Mouse (Mus musculus) fibroblast of lung, adult 2 months (primary cell): ENCODE data around the gene Krtap19-2.

Experiments
- DNase-seq: peaks from one replicate; pipeline ENCODE4 v3.0.0-alpha.2; 2011; ENCODE audit warnings: low read depth

The Krtap19-2 gene

DNA sequence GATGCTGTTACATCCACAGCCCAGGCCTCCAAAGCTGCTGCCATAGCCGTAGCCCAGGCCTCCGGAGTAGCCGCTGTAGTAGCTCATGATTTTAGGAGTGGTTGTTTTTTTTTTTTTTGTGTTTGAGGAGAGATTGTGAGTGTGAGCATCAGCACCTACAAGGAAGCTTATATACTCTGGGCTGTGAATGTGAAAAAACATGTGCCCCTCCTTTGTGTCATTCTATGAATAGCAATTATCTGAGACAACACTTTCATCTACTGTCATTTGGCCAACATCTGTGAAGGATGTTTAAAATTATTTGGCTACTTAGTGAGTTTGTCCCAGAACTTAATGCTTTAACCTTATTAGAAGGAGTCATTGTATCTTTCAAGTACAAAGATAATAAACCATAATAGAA is at the start of gene Krtap19-2:
Krtap19-2 (minus strand) TSS at position 101 of the 400 bp plus-strand sequence.
- DNase-seq = no peak

DNA sequence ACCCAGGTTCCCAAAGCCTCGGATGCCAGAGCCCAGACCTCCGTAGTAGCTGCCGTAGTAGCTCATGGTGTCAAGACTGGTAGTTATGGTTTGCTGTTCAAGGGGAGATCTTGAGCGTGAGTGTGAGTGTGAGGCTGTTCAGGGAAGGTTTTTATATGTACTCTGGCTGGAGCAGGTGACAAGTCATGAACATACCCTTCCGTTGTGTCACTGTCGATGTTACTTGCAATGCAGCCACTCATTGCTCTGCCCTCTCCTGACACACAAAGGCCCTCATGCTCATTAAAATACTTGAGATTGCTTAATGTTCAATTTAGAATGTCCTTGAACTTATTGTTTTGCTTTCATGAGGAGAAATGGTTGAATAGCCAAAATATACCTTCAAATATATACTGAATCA is 22.3 kb upstream of the Krtap19-2 start, which contains the start of gene Krtap19-5:
Krtap19-5 (minus strand) TSS at position 101 of the 400 bp plus-strand sequence.
- DNase-seq = no peak

DNA sequence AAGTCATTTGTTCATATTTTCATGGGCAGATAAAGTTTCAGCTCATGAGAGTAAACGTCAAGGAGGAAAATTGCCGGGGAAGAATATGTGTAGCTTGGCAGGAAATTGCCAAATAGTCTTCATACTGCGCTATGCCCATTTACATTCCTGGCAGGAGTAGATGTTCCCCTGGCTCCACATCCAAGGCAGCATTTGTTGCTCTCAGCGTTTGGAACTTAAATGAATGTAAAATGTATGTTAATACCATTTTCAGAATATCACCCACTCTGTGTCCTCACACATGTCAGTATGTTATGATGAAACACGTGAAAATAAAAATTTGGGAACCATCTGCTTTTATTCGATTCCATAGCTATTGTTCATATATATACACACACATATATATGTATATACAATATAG is 12.8 kb upstream of the Krtap19-2 start:
- DNase-seq = no peak

DNA sequence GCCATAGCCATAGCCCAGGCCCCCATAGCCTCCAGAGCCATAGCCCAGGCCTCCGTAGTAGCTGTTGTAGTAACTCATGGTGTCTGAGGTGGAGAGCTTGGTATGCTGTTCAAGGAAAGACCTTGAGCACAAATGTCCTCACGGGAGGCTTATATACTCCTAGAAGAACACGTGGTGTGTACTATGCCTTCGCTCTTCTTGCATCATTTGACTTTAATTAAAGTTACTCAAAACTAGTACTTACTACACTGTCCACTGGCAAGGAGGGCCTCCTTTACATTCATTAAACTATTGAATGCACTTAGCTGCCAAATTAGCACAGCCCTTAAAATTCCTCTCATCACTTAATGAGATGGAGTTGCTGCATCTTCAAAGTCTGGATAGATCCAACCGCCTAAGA is 10.9 kb upstream of the Krtap19-2 start, which contains the start of gene Krtap19-4:
Krtap19-4 (minus strand) TSS at position 101 of the 400 bp plus-strand sequence.
- DNase-seq = no peak

DNA sequence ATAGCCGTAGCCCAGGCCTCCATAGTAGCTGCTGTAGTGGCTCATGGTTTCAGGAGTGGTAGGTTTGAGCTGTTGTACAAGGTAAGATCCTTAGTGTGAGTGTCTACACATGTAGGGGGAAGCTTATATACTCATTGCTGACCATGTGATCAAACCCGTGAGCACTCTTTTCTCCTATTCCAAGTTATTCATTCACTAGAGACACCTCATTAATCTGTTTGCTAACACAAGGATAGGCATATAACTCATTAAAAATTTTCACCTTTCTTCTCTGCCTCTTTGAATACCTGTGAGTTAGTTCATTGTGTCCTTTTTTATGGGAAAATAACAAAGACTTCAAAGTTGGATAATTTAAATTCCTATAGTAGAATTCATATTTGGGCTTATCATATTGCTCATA is 3.9 kb upstream of the Krtap19-2 start, which contains the start of gene Krtap19-3:
Krtap19-3 (minus strand) TSS at position 101 of the 400 bp plus-strand sequence.
- no peak for DNase-seq

DNA sequence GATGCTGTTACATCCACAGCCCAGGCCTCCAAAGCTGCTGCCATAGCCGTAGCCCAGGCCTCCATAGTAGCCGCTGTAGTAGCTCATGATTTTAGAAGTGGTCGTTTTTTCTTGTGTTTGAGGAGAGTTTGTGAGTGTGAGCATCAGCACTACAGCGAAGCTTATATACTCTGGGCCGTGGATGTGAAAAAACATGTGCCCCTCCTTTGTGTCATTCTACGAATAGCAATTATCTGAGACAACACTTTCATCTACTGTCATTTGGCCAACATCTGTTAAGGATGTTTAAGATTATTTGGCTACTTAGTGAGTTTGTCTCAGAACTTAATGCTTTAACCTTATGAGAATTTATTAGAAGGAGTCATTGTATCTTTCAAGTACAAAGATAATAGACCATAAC is 4.8 kb downstream of the Krtap19-2 start, which contains the start of gene Krtap19-1:
Krtap19-1 (minus strand) TSS at position 101 of the 400 bp plus-strand sequence.
- no peak for DNase-seq

DNA sequence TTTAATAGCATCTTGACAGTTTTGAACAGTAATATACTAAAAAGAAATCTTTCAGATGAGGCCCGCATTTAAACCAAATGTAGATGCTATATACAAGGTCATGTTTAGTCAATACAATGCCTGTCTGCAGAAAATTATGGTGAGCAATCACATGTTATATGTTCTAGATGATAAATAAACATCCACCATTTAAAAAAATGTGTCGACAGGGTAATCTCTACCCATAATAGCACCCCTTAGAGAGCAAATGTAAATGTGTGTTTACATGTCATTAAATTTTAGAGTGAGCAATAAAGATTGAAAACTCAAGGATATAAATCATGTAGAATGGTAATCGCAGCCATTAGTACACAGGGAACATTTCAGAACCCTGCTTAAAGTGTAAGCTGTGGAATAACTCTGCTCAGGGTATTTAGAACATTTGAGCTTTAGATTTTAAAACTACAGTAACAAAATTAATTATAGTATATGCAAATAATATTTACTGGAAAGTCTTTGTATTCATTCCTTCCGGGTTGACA is 9.1 kb downstream of the Krtap19-2 start:
- no peak for DNase-seq

DNA sequence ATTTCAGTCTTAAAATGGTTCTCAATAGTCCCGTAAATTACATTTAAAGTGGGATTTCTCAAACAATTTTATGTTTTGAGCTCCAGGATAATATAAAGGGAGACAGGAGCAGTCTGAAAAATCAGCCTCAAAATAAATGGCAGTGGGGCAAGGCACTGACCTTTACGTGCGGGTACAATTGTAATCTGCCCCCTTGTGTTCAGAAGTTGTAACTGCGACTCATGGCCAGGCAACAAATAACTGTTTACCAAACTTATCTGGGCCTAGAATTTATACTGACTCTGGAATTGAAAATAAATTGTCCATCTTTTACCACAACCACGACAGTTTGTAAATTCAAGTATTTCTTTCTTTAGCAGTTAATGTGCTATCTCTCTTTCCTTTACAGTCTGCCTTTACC is 22.6 kb downstream of the Krtap19-2 start:
- DNase-seq = no peak

DNA sequence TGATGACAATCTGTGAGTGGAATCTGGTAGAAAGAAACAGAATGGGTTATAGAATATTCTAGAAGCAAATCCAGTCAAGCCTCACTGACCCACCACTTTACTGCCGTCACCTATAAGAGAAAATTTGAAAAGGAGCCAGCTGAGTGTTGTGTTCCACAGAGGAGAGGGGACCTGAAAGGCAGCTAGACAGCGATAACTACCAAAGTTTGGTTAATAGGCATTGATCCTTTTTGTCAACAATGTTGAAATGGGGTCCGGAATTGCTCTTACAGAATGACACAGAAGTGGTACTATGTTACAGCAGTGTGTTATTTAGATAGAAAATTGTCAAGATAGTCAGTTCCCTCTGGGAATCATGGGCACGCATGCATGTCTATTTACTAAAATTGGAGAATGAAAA is 25.5 kb downstream of the Krtap19-2 start:
- no peak for DNase-seq

DNA sequence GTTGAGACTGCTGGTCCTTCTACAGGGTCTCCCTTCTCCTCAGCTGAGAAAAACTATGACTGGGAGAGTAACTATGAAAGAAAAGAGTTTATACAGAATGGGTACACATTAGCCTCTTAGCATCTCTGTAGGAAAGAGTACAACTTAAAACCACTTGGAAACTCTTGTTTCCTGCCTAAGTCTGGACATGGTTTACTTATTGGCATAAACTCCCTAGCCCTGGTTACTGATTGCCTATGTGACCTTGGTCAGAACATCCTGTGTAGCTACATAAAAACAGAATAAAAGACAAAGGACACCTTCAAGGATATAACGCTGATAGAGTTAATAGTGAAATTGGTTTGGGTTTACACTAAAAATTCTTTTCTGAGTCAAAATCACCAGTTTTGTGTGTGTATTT is 26.7 kb downstream of the Krtap19-2 start:
- no peak for DNase-seq

DNA sequence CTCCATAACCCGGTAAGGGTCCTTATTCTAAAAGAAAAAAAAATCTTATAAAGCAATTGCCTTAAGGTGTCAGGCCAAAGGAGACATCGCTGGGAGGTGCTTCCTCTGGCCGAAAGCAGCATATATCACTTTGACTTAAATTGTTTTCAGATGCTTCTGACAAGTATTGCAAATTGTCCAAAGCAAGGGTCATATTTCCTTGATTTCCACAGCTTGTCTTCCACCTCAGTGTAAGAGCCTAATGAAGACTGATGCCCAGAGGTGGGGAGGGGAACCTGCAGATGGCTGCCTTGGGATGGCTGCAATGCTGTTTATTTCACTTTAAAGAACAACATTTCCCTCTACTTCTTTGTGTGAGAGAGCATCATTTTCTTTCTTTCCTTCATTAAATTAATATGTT is 47.1 kb downstream of the Krtap19-2 start:
- DNase-seq = no peak

DNA sequence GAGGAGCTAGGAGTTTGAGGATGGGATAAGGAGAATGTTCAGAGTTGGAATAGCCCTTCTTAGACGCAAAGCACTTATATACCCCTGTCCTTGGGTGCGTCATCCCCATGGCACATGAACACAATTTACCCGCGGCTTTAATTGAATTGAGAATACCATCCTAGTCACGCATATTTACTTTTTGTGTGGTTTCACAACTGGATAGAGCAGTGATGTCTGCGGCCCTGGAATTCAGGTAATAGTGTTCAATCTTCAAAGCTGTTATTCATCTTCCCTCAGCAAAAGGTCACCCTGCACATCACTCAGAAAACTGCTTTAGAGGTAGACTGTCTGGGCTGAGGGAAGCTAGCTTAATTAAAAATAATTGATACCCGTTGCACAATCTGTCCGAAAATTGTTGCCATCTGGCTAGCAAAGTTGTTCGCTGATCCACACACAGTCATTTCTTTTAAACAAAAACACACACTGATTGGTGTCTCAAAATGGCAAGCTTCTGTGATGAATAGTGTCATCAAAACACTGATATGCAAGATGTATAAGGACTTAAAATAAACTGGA is 47.9 kb downstream of the Krtap19-2 start, which contains the start of gene Krtap14:
Krtap14 (minus strand) TSS at position 51 of the 558 bp plus-strand sequence.
- DNase-seq = no peak

DNA sequence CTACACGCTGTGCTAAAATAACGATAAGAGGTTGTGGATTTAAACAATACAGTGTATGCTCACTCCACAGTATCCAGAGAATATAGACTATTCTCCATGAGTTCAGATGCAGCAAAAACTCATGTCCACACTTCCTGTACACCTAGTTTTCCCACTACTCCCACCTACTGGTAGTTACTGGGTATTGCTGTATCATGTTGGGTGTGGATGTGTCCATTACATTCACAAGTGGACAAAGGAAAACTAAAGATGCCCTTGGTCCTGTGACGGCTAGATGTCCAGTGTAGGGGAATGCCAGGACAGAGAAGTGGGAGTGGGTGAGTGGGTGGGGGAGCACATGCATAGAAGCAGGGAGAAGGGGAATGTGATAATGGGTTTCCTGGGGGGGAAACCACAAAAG is 50.3 kb downstream of the Krtap19-2 start:
- DNase-seq = no peak
